Mouse (Mus musculus) testis, adult 2 months (tissue): ENCODE results near the gene Asb17.

Experiments
- CTCF ChIP-seq: fragments of 200-500 bp; IDR thresholded peaks from 2 replicates; pipeline ENCODE4 v1.5.1; 2012; ENCODE audit warnings: low read depth, mild to moderate bottlenecking, inconsistent platforms, low read length, moderate library complexity; ENCODE audit not compliant: control insufficient read depth, insufficient read depth, insufficient replicate concordance
- POLR2A ChIP-seq: fragments of 200-500 bp; IDR thresholded peaks from 2 replicates; pipeline ENCODE4 v1.6.1; 2012; ENCODE audit warnings: low read depth, mild to moderate bottlenecking, inconsistent platforms, low read length, moderate library complexity; ENCODE audit not compliant: control insufficient read depth

GRCm38 (mm10) chr3:153889188-153889781 is 45.3 kb downstream of the Asb17 start:
- TF ChIP-seq CTCF (no peak), POLR2A (no peak)
